Mouse (Mus musculus) cerebellum, adult 9-11 months (tissue): ENCODE measurements around the gene Stx4a.

Experiments
- DNase-seq: peaks from one replicate; pipeline ENCODE4 v3.0.0; 2022

Stx4a gene

DNA sequence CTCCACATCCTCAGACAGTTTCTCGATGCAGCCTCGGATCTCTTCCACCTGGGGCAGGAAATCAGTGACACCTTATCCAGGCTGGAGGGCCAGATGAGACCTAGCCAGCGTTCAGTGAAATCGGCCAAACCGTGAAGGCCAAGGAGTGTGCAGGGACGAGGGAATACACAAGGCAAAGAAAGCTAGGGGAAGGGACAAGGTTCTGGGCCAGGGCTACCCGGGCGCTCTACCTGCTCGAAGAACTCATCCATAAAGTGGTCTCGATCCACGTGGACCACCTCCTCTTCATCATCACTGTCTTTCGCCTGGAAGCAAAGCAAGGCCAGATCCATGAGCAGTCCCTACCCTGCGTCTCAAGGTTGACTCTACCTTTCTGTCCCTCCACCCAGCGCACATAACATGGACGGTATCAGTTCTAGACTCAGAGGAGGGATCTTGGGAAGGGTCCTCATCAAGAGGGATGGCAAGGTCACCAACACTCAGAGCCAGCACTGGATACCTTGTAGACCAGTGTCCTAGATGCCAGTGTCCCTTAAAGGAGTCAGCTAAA lies 8.9 kb upstream of the Stx4a start:
- DNase-seq = peak; percentile 53

- DNase-seq = peak; percentile 76
Measured at GRCm38 (mm10) chr7:127815954-127816821, 7.9 kb upstream of the Stx4a start.

GRCm38 (mm10) chr7:127817053-127817452 lies 7.0 kb upstream of the Stx4a start:
- DNase-seq = peak; percentile 59

GRCm38 (mm10) chr7:127817776-127818175 lies 6.3 kb upstream of the Stx4a start:
- peak; percentile 46 for DNase-seq

- peak; percentile 54 for DNase-seq
Measured at GRCm38 (mm10) chr7:127820836-127821509, 3.1 kb upstream of the Stx4a start.

- DNase-seq = no peak
Measured at GRCm38 (mm10) chr7:127822494-127822893, 1.6 kb upstream of the Stx4a start.

DNA sequence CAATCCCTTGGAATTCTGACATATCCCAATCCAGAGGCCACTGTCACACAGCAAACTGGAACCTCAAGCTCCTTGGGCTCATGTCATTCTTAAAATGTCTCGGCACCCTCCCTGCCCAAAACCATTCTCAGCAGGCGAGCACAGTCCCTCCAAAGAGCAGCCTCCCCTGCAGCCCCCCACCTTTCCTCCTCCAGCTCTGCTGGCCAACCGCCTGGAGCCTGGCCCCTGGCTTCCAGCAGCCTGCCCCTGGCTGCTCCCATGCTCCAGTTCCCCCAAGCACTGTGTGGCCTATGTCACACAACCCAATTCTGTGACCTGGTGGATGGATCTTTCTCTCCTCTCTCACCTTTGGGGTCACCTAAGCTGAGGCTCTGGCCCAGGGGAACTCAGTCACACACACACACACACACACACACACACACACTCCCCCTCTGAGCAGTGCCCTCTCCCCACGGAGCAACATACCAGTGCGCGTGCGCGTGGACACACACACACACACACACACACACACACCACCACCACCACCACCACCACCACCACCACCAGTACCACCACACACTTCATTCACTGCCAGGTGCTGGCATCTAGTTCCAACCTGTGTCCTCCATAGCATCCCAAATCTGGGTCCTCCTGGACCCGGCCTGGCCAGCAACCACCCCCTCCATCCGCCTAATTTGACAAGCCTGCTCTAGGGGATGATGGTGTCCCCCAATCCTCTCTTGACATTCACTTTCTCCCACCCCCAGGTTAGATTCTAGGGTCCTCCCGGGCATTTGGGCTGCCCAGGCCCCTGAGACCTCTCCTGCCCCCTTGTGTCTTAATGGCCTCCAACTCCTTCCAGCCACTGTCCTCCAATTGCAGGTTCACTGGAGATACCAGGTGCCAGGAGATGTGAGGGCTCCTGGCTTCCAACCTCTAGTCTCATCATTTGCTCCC lies 590 bp upstream of the Stx4a start:
- peak; percentile 79 for DNase-seq

DNA sequence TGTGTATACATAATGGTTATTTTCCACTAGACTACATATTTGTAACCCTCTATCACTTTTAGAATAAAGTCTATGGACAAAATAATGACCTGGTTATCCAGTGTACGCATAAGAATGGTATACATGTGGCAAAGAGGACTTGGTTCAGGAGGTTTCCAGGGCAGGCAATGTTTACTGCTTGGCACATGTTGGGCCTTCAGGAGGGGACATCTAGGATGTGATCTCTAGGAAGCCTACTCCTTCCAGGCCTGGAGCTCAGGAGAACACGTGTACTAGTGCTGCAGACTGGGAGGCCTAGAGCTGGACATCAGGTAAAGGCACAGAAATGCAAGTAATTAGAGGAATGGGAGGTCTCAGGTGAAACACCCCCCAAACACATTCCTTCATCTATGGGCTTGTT lies 11.5 kb downstream of the Stx4a start:
- peak; percentile 13 for DNase-seq

DNA sequence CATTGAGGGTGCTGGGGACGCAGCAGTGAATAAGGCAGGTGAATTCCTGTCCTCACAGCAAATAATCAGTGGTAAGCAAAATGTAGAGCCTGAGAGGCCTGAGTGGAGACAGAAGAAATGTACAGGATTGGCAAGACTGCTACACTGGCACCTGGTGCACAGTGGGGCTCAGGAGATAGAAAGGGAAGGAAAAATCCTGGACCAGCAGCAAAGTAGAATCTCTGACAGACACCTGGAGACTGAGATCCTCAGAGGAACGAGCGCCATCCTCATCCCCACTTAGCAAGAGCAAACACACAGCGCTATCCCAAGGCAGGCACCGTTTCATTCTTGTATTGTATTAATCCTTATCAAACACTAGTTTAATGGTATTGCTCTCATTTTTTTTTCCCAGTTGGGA lies 13.4 kb downstream of the Stx4a start:
- DNase-seq = peak; percentile 72

DNA sequence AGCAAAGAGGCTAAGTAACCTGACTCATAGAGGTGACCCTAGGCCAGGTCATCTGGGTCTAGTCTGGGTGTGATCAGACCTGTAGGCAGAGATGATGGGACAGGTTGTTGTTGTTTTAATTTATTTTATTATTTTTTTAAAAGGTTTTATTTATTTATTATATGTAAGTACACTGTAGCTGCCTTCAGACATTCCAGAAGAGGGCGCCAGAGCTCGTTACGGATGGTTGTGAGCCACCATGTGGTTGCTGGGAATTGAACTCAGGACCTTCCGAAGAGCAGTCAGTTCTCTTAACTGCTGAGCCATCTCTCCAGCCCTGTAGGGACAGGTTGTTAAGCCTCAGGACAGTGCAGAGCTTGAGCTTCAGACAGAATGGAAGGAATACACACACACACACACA lies 13.8 kb downstream of the Stx4a start:
- peak; percentile 43 for DNase-seq

GRCm38 (mm10) chr7:127840031-127840430 lies 15.9 kb downstream of the Stx4a start:
- peak; percentile 47 for DNase-seq

DNA sequence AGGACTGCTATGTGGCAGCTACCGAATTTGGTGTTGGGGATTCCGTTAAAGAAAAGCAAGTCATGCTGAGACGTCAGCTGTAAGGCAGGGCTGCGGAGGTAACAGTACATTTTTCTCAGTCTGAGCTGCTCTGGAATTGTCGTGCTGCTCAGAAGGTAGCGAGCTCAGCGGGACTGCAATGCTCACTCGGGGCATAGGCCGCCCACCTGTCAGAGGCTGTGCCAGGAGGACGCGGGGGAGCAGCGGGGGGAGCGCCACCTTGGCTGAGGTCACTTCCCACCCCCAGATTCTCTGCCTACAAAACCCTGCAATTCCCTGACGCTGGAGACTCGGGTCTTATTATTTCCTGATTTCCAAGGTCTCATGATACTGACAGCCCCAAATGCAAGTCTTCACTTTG lies 16.8 kb downstream of the Stx4a start:
- DNase-seq = peak; percentile 88

DNA sequence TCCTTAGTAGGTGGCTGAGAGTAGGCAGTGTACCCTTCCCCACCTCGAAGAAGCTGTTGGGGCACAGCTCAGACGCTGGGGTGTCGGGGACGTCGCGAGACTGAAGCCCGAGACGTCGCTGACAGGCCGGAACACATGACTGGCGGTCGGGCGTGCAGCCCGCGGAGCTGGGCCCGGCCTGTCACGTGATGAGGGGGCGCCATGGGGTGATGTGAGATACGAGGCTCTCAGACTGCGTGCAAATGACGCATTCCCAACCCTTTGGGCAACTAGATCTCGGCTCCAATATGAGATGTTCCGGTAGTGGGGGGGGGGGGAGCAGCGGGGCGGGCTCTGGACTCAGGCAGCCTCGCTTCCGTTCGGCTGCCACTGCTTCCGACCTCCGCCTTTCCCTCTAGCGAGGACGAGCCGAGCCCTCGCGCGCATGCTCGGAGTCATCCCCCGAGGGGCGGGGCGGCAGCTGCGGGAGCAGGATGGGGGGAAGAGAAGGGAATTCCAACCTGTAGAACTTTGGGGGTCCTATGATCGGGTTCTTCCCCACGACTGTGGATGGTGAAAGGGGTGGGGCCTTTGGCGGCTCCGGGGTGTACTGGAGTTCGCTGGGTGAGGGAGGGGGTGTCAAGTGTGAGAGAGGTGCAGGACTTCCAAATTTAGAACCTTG lies 17.4 kb downstream of the Stx4a start:
- DNase-seq = peak; percentile 97

DNA sequence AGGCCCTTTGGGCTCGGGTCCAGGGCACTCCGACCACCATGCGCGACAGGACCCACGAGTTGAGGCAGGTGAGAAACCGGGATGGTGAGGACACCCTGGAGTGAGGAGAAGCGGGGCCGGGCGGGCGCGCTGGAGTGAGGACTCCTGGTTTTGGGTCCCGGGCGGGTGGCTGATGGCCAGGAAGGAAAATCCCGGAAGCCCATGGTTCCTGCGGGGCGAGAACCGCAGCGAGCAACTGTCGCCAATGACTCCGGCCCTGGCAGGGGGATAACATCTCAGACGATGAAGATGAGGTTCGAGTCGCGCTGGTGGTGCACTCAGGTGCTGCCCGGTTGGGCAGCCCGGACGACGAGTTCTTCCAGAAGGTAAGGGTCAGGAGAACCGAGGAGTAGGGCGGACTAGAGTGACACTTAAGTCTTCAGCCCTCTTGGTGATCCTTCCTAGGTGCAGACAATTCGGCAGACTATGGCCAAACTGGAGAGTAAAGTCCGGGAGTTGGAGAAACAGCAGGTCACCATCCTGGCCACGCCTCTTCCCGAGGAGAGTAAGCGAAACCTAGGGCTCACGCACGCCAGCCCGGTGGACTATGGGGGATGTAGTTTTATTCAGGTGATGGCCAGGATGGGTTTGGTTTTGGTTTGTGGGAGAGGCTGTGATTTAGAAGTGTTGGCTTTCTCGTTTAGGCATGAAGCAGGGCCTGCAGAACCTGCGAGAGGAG lies 18.1 kb downstream of the Stx4a start:
- DNase-seq = peak; percentile 89

GRCm38 (mm10) chr7:127849973-127850875 lies 26.1 kb downstream of the Stx4a start:
- DNase-seq = no peak

DNA sequence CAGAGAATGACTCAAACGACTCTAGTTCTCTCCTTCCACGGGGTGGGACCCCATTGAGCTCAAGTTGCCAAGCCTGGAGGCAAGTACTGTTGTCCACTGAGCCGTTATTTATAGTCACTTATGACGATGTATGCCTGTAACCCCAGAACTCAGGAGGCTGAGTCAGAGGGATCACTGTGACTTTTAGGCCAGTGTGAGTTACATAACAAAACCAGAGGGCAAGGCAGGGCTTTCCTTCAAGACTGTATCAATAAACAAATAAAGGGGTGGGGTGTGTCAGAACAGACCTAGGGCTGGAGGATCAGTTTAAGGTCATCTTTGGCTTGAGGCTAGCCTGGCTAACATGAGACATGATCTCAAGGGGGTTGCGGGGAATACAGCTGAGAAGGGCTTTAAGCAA lies 26.8 kb downstream of the Stx4a start:
- DNase-seq = no peak

DNA sequence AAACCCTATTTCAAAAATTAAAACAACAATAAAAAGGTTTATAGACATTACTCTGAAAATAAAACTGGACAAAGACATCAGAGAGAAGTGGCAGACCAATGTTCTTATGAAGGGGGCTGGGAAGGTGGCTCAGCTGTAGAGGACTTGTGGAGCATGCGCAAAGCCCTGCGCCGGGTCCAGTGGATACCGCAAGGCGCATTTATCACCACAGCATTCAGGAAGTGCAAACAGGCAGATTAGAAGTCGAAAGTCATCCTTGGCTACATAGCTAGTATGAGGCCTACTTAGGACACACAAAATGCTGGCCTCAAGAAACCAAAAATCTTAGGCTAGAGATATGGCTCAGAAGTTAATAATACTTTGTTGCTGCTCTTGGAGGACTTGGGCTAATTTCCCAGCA lies 34.2 kb downstream of the Stx4a start:
- DNase-seq = no peak

DNA sequence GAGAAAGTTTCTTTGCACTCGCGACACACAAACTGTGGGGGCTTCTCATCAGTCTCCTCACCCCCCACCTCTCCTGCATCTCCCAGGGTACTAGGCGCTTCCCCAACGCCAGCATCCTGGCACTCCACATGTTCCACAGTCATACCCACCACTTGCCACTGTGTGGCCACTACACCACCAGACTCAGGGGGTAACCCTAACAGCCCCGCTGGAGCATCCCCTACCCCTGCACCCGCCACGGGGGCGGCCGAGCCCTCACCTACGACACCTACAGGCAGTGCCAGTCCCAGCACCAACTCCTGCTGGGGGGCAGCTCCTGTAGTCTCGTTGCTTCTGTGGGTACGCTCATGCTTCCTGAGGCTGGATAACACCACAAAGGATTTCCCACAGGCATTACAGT lies 42.3 kb downstream of the Stx4a start:
- no peak for DNase-seq

DNA sequence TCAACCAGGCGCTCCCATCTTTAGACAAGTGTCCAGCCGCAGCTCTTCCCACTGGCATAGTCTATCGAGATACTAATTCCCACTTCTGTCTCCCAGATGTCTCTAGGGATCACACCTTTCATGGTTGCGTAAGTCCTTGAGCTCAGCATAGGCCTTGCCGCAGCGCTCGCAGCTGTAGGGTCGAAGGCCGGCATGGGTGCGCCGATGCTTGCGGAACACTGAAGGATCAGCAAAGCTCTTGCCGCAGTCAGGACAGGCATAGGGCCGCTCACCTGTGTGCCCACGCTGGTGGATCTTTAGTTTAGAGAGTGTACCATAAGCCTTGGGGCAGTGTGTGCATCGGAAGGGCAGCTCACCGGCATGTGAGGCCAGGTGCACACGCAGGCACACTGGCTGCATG lies 43.5 kb downstream of the Stx4a start:
- DNase-seq = no peak

GRCm38 (mm10) chr7:127869149-127869810 lies 45.2 kb downstream of the Stx4a start:
- DNase-seq = no peak
